Comparison of ENCODE assay signal across 13 mouse cellular contexts in genomic region chr5:66076685-66077301, GRCm38 (mm10).
DNase-seq lines count a peak whose midpoint lies in the region; ATAC-seq and TF ChIP-seq lines count a peak whose summit lies in the region.
"Had no signal": no experiment of that assay in that cellular context is flagged by ENCODE, and none has a peak within 500 bp of the region (broad histone marks: within the 10 kb centered on the region; RNA-seq: fewer than 3 reads in every experiment).

No protein-coding gene starts in this region.

- DNase-seq in lung, postnatal 4 days = no peak
- DNase-seq in adrenal gland, adult 18-20 months (ENCODE audit: low spot score in 2 of 2) = no peak
- DNase-seq in layer of hippocampus, adult 2 months (ENCODE audit: low spot score in 2 of 2) = no peak
- DNase-seq: cerebellum, adult 18-20 months; embryo, embryonic 11 days had no signal

- no peaks in the 10 kb centered on the region for H3K27me3 ChIP-seq in lung, embryonic 15.5 days
- H3K27me3 ChIP-seq in kidney, embryonic 15.5 days = no peaks in the 10 kb centered on the region
- no peaks in the 10 kb centered on the region for H3K27me3 ChIP-seq in stomach, embryonic 15.5 days (replicated peaks)
- H3K27me3 ChIP-seq: heart, embryonic 12.5 days; hindbrain, embryonic 15.5 days; limb, embryonic 12.5 days had no signal

- peaks cover 30% of the 10 kb centered on the region for H3K4me1 ChIP-seq in lung, embryonic 15.5 days
- H3K4me1 ChIP-seq in brown adipose tissue, adult 24 weeks (ENCODE audit: control insufficient read depth, insufficient read depth, insufficient read length, low read length) = peaks cover 16% of the 10 kb centered on the region; the same call in 1 of the 2 replicates
- peaks cover 46% of the 10 kb centered on the region for H3K4me1 ChIP-seq in kidney, embryonic 15.5 days
- H3K4me1 ChIP-seq in stomach, embryonic 15.5 days = peaks cover 14% of the 10 kb centered on the region
- H3K4me1 ChIP-seq: heart, embryonic 12.5 days; hindbrain, embryonic 15.5 days had no signal

- no peak overlapping the region for H3K4me3 ChIP-seq in lung, embryonic 15.5 days
- H3K4me3 ChIP-seq in brown adipose tissue, adult 24 weeks (ENCODE audit: insufficient read depth, low read depth, low read length) = no peak overlapping the region
- no peak overlapping the region for H3K4me3 ChIP-seq in kidney, embryonic 15.5 days (replicated peaks)
- no peak overlapping the region; the same call in 1 of the 2 replicates for H3K4me3 ChIP-seq in stomach, embryonic 15.5 days (replicated peaks)
- H3K4me3 ChIP-seq in layer of hippocampus, adult 2 months = no peak overlapping the region
- H3K4me3 ChIP-seq: erythroblast, embryonic 14.5 days; heart, embryonic 12.5 days; hindbrain, embryonic 15.5 days; limb, embryonic 12.5 days had no signal

- peak overlapping the region; percentile 39 for H3K4me2 ChIP-seq in lung, embryonic 15.5 days
- peak overlapping the region; percentile 46; the same call in 1 of the 2 replicates for H3K4me2 ChIP-seq in kidney, embryonic 15.5 days
- H3K4me2 ChIP-seq in stomach, embryonic 15.5 days = peak overlapping the region; percentile 44
- H3K4me2 ChIP-seq: hindbrain, embryonic 15.5 days; limb, embryonic 12.5 days had no signal

- TF ChIP-seq CTCF in layer of hippocampus, adult 2 months (conservative IDR thresholded peaks at IDR 0.05) = no peak

- 0 out of 2 replicates have a peak overlapping the region, but pooled peaks have one; percentile 8 for H3K9ac ChIP-seq in lung, embryonic 15.5 days
- H3K9ac ChIP-seq in kidney, embryonic 15.5 days = no peak overlapping the region
- H3K9ac ChIP-seq in stomach, embryonic 15.5 days = no peak overlapping the region
- H3K9ac ChIP-seq: heart, embryonic 12.5 days; hindbrain, embryonic 15.5 days; limb, embryonic 12.5 days had no signal

- H3K27ac ChIP-seq in lung, embryonic 15.5 days = peak overlapping the region; percentile 87
- H3K27ac ChIP-seq in brown adipose tissue, adult 24 weeks (replicated peaks; ENCODE audit: low read depth, low read length) = peak overlapping the region; percentile 20; the same call in 1 of the 2 replicates
- peak overlapping the region; percentile 84 for H3K27ac ChIP-seq in kidney, embryonic 15.5 days
- H3K27ac ChIP-seq in stomach, embryonic 15.5 days = peak overlapping the region; percentile 73; the same call in 1 of the 2 replicates
- H3K27ac ChIP-seq in layer of hippocampus, adult 2 months = no peak overlapping the region
- H3K27ac ChIP-seq: hindbrain, embryonic 15.5 days; limb, embryonic 12.5 days had no signal

- no peaks in the 10 kb centered on the region for H3K9me3 ChIP-seq in lung, embryonic 15.5 days
- H3K9me3 ChIP-seq in kidney, embryonic 15.5 days (replicated peaks) = no peaks in the 10 kb centered on the region
- H3K9me3 ChIP-seq in stomach, embryonic 15.5 days = no peaks in the 10 kb centered on the region
- H3K9me3 ChIP-seq: heart, embryonic 12.5 days; hindbrain, embryonic 15.5 days; limb, embryonic 12.5 days had no signal

- 37% methylated on average over 12 of the region's 12 CpGs for WGBS in lung, embryonic 15.5 days
- 43% methylated on average over 12 of the region's 12 CpGs for WGBS in kidney, embryonic 15.5 days
- WGBS in stomach, embryonic 15.5 days = 43% methylated on average over 12 of the region's 12 CpGs

- no peak for ATAC-seq in lung, embryonic 15.5 days (ENCODE audit: borderline replicate concordance, extremely low read depth, low FRiP score, low TSS enrichment)
- no peak for ATAC-seq in kidney, embryonic 15.5 days (replicated peaks; ENCODE audit: low FRiP score)
- no peak for ATAC-seq in stomach, embryonic 15.5 days (ENCODE audit: insufficient read depth, low FRiP score, low read depth)

- H3K36me3 ChIP-seq in lung, embryonic 15.5 days = no peaks in the 10 kb centered on the region
- H3K36me3 ChIP-seq in kidney, embryonic 15.5 days = no peaks in the 10 kb centered on the region
- no peaks in the 10 kb centered on the region for H3K36me3 ChIP-seq in stomach, embryonic 15.5 days
- H3K36me3 ChIP-seq: heart, embryonic 12.5 days; hindbrain, embryonic 15.5 days; limb, embryonic 12.5 days had no signal
